In genomic region chr7:34195632-34196031, GRCm38 (mm10) we compare ENCODE assay signal across 8 mouse cellular contexts. TPM values are rescaled to one million over a fixed set of nuclear protein-coding genes. Genes with fewer than 3 reads are reported as not detected.
A peak's percentile ranks its signal among the peaks of the same experiment; 100 is the strongest.
DNase-seq lines count a peak whose midpoint lies in the region; ATAC-seq and TF ChIP-seq lines count a peak whose summit lies in the region.

No protein-coding gene starts in this region.

- peak; percentile 55 for ATAC-seq in intestine, embryonic 16.5 days
- ATAC-seq in neural tube, embryonic 15.5 days (ENCODE audit: low FRiP score): 0 out of 2 replicates have a peak, but pooled peaks have one; percentile 9

- TF ChIP-seq CTCF in testis, adult 2 months (IDR thresholded peaks at IDR 0.05; ENCODE audit: control insufficient read depth, insufficient read depth, insufficient replicate concordance, low read depth, low read length): no peak
- no peak for TF ChIP-seq CTCF in cortical plate, adult 2 months (IDR thresholded peaks at IDR 0.05; ENCODE audit: extremely low read depth, insufficient read depth, low read length)

- peak overlapping the region; percentile 98 for H3K9ac ChIP-seq in intestine, embryonic 16.5 days (ENCODE audit: low read depth, low read length)
- peak overlapping the region; percentile 92 for H3K9ac ChIP-seq in neural tube, embryonic 15.5 days (replicated peaks)

- no peak for DNase-seq in testis, postnatal 10 days (ENCODE audit: low spot score)
- no peak for DNase-seq in left cerebral cortex, adult 11 months (ENCODE audit: low spot score)
- no peak for DNase-seq in left cerebral cortex, postnatal 25 days (ENCODE audit: low spot score in 2 of 2)
- no peak for DNase-seq in layer of hippocampus, postnatal 25 days (ENCODE audit: extremely low spot score in 1 of 2, low spot score in 1 of 2)

- peaks cover 7% of the 10 kb centered on the region for H3K36me3 ChIP-seq in testis, adult 2 months (ENCODE audit: control insufficient read depth, insufficient read depth, low read length)
- 0 out of 2 replicates have a peak, but pooled peaks cover 7% of the 10 kb centered on the region for H3K36me3 ChIP-seq in intestine, embryonic 16.5 days (ENCODE audit: control insufficient read depth, insufficient read depth, low read length)
- peaks cover 23% of the 10 kb centered on the region for H3K36me3 ChIP-seq in neural tube, embryonic 15.5 days

- intact Hi-C loops in left cerebral cortex, postnatal 25 days (cut with DNase I): no loop called here

- no peaks in the 10 kb centered on the region for H3K27me3 ChIP-seq in testis, adult 2 months (ENCODE audit: control insufficient read depth, insufficient read depth, low read length)
- H3K27me3 ChIP-seq in intestine, embryonic 16.5 days (replicated peaks; ENCODE audit: control insufficient read depth, insufficient read depth, low read length): no peaks in the 10 kb centered on the region
- H3K27me3 ChIP-seq in neural tube, embryonic 15.5 days (replicated peaks): no peaks in the 10 kb centered on the region

- 46% methylated on average over 3 of the region's 3 CpGs for WGBS in intestine, embryonic 16.5 days
- 51% methylated on average over 3 of the region's 3 CpGs for WGBS in neural tube, embryonic 15.5 days

- H3K4me1 ChIP-seq in testis, adult 2 months (ENCODE audit: control insufficient read depth, insufficient read depth, low read length): no peaks in the 10 kb centered on the region
- H3K4me1 ChIP-seq in cortical plate, adult 2 months (ENCODE audit: control insufficient read depth, insufficient read depth, low read length): no peaks in the 10 kb centered on the region
- H3K4me1 ChIP-seq in intestine, embryonic 16.5 days (ENCODE audit: control insufficient read depth, insufficient read depth, low read length): peaks cover 9% of the 10 kb centered on the region; the same call in 1 of the 2 replicates
- H3K4me1 ChIP-seq in neural tube, embryonic 15.5 days: peaks cover 9% of the 10 kb centered on the region

- H3K4me2 ChIP-seq in intestine, embryonic 16.5 days (ENCODE audit: low read depth, low read length): peak overlapping the region; percentile 76
- peak overlapping the region; percentile 84 for H3K4me2 ChIP-seq in neural tube, embryonic 15.5 days

- no peak overlapping the region for H3K27ac ChIP-seq in testis, adult 2 months (ENCODE audit: control insufficient read depth, insufficient read depth, low read depth, low read length)
- no peak overlapping the region for H3K27ac ChIP-seq in cortical plate, adult 2 months (ENCODE audit: insufficient read depth, low read length)
- no peak overlapping the region for H3K27ac ChIP-seq in intestine, embryonic 16.5 days (ENCODE audit: low read length)
- H3K27ac ChIP-seq in neural tube, embryonic 15.5 days (replicated peaks): no peak overlapping the region; the same call in 1 of the 2 replicates

- H3K4me3 ChIP-seq in testis, adult 2 months (ENCODE audit: control insufficient read depth, low read depth, low read length): peak overlapping the region; percentile 88
- H3K4me3 ChIP-seq in cortical plate, adult 2 months (ENCODE audit: insufficient read depth, low read length): peak overlapping the region; percentile 83
- H3K4me3 ChIP-seq in intestine, embryonic 16.5 days (ENCODE audit: low read length): peak overlapping the region; percentile 99
- peak overlapping the region; percentile 95 for H3K4me3 ChIP-seq in neural tube, embryonic 15.5 days (replicated peaks)

- H3K9me3 ChIP-seq in intestine, embryonic 16.5 days (ENCODE audit: control insufficient read depth, low read length): peaks cover 3% of the 10 kb centered on the region; the same call in 1 of the 2 replicates
- no peaks in the 10 kb centered on the region for H3K9me3 ChIP-seq in neural tube, embryonic 15.5 days (replicated peaks)

- TF ChIP-seq POLR2A in testis, adult 2 months (IDR thresholded peaks at IDR 0.05; ENCODE audit: control insufficient read depth, low read depth, low read length): no peak
- TF ChIP-seq POLR2A in cortical plate, adult 2 months (IDR thresholded peaks at IDR 0.05; ENCODE audit: extremely low read depth, insufficient read depth, low read length): no peak

RNA-seq across cellular contexts. Expression of gene Pdcd2l, which starts 0.8 kb away (rescaled TPM):
- polyA plus RNA-seq in testis, adult 2 months (2012; rRNA removed): 32.1 and 34.1 TPM in 2 replicates
- polyA plus RNA-seq in cortical plate, adult 2 months (2012; rRNA removed): 28.3 and 30.5 TPM in 2 replicates
- 50.6 and 63.3 TPM in 2 replicates for polyA plus RNA-seq in intestine, embryonic 16.5 days (2015; fragmentation: Nextera tagmentation; extraction: Ambion mirVana)
- polyA plus RNA-seq in neural tube, embryonic 15.5 days (2015; fragmentation: Nextera tagmentation; extraction: Ambion mirVana): 72.2 and 89.5 TPM in 2 replicates
- total RNA-seq in left cerebral cortex, postnatal 25 days (2021): 10 to 100 TPM; 20.8 to 25.5 TPM
- 10 to 100 TPM; 23.9 to 24.0 TPM for total RNA-seq in layer of hippocampus, postnatal 25 days (2021)

RNA-seq across cellular contexts. Expression of gene Uba2, which starts 26.2 kb away (rescaled TPM):
- polyA plus RNA-seq in testis, adult 2 months (2012; rRNA removed): 56.6 and 57.1 TPM in 2 replicates
- 97.3 and 99.8 TPM in 2 replicates for polyA plus RNA-seq in cortical plate, adult 2 months (2012; rRNA removed)
- 126 and 144 TPM in 2 replicates for polyA plus RNA-seq in intestine, embryonic 16.5 days (2015; fragmentation: Nextera tagmentation; extraction: Ambion mirVana)
- polyA plus RNA-seq in neural tube, embryonic 15.5 days (2015; fragmentation: Nextera tagmentation; extraction: Ambion mirVana): 157 and 172 TPM in 2 replicates
- 10 to 100 TPM; 87.2 to 91.5 TPM for total RNA-seq in left cerebral cortex, postnatal 25 days (2021)
- total RNA-seq in layer of hippocampus, postnatal 25 days (2021): 10 to 100 TPM; 86.2 to 90.5 TPM

RNA-seq across cellular contexts. Expression of gene Gpi1, which starts 34.5 kb away (rescaled TPM):
- 456 and 474 TPM in 2 replicates for polyA plus RNA-seq in testis, adult 2 months (2012; rRNA removed)
- polyA plus RNA-seq in cortical plate, adult 2 months (2012; rRNA removed): 708 and 714 TPM in 2 replicates
- 448 and 487 TPM in 2 replicates for polyA plus RNA-seq in intestine, embryonic 16.5 days (2015; fragmentation: Nextera tagmentation; extraction: Ambion mirVana)
- polyA plus RNA-seq in neural tube, embryonic 15.5 days (2015; fragmentation: Nextera tagmentation; extraction: Ambion mirVana): 326 and 346 TPM in 2 replicates
- 100 to 1,000 TPM; 657 to 693 TPM for total RNA-seq in left cerebral cortex, postnatal 25 days (2021)
- total RNA-seq in layer of hippocampus, postnatal 25 days (2021): 100 to 1,000 TPM; 725 to 726 TPM

RNA-seq across cellular contexts. Expression of gene Gm6096, which starts 55.2 kb away (rescaled TPM):
- polyA plus RNA-seq in testis, adult 2 months (2012; rRNA removed): not detected in 2 replicates
- polyA plus RNA-seq in cortical plate, adult 2 months (2012; rRNA removed): not detected in 2 replicates
- not detected in 2 replicates for polyA plus RNA-seq in intestine, embryonic 16.5 days (2015; fragmentation: Nextera tagmentation; extraction: Ambion mirVana)
- not detected in 2 replicates for polyA plus RNA-seq in neural tube, embryonic 15.5 days (2015; fragmentation: Nextera tagmentation; extraction: Ambion mirVana)
- total RNA-seq in left cerebral cortex, postnatal 25 days (2021): not detected
- not detected for total RNA-seq in layer of hippocampus, postnatal 25 days (2021)
